Mouse (Mus musculus) spleen, postnatal 36 days (tissue): ENCODE measurements around the gene Terf2.

Source experiments
- DNase-seq, 2 experiments: peaks; one replicate each; pipeline ENCODE4 v3.0.0; 2022; ENCODE audit warnings: low spot score in 2 of 2, mixed read lengths in 1 of 2

The Terf2 gene

DNA sequence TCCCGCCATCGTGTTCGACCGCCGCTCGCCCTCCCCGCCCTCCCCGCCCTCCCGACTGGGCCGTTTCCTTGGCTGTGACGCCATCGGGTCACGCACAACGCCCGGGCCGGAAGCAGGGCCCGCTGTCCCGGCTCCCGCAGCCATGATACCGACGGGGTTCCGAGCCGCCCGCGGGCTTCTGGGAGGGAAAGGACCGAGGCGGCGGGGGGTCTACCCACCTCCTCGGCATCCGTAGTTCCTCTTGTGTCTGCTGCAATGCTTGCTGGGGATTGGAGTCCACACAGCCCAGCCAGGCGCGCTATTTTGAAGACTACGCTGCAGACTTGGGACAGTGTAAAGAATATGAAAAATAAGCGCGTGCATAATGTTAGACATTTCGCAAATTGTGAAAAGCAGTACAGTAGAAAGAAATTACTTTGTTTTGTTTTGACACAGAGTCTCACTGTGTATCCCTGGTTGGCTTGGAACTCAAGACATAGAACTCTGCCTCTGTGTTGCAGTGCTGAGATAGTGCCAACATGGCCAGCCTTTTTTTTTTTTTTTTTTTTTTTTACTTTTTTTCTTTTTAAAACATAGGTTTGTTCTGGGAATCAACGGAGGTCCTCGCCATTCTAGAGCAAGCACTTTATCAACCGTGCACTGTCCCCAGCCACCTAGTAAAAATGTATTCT, at the start of gene Terf2:
Gene Terf2 (minus strand): TSS at position 182 of the 671 bp plus-strand sequence.
- DNase-seq, result peak; percentile 92 to 93

DNA sequence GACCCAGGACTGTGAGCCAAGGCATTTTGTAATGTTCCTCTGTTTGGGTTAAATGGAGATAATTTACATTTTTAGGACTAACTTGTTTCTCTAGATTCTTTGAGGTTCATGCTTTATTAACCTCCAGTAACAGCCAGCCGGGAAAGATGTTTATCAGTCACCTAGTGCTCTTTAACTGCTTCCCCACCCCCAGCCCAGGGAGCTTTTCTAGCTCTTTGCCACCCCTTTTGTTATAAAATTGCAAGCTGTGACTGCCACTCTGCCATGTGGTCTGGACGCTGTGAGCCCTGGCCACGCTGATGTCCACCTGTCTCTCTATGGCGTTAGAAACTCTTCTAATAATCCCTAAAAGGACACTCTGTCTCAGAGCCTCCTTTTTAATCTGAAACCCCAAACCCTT, 47.2 kb upstream of the Terf2 start:
- no peak for DNase-seq

DNA sequence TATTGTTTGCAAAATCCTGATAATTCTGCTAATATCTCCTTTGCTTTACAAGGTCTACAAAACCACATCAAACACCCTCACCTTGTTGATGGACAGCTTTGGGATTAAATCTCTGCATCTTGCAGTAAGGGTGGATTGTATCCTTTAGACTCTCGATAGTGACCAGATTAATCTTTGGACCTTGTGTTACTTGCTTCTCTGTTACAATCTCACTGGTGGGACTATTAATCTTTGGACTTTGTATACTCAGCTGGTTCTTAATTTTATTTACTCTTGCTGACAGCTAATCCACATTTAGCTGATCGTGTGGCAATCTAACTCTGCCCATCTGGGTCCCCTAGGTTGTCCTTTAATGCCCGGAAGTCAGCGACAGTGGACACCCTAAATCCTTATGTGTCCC, 46.2 kb upstream of the Terf2 start:
- DNase-seq, result no peak

DNA sequence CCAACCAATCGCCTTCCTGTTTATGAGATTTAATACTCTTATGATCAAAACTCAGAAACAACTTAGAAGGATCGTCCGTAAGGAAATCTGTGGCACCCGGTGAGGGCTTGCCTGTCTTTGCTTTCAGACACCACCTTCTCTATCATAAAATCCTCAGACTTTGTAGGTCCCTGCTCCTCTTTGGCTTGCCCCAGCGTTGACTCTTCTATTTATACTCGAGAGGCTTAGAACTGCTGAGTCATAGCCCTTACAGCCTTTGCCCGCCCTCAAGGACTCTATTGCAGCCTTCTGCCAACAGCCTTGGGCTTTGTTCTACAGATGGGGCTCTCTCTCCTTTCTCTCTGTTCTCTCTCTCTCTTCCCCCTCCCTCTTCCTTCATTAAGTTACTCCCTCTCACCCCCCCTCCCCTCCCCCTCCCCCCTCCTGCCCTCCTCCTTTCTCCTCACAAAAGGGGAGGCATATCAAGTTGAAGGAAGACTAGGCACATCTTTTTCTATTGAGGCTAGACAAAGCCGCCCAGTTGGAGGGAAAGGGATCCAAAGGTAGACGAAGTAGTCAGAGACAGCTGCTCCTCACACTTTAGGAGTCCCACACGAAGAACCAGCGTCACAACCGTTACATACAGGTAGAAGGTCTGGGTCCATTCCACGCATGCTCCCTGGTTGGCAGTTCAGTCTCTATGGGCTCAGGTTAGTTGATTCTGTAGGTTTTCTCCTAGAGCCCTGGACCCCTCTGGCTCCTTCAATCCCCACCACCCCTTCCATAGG, 43.5 kb upstream of the Terf2 start:
- DNase-seq, result peak in 1 of 2 experiments; percentile 21

DNA sequence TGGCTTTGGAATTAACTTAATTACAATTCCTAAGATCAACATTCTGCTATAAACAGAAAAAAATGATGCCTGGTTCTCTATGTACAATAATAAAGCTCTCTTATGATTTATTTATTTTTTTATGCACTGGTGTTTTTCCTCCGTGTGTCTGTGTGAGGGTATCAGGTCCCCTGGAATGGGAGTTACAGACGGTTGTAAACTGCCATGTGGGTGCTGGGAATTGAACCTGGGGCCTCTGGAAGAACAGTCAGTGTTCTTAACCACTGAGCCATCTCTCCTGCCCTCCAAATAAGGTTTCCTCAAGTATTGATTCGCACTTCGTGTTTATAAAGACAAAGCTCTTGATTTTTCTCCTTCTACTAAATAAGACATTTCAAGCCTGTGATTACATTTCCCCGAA, 42.0 kb upstream of the Terf2 start:
- no peak for DNase-seq

DNA sequence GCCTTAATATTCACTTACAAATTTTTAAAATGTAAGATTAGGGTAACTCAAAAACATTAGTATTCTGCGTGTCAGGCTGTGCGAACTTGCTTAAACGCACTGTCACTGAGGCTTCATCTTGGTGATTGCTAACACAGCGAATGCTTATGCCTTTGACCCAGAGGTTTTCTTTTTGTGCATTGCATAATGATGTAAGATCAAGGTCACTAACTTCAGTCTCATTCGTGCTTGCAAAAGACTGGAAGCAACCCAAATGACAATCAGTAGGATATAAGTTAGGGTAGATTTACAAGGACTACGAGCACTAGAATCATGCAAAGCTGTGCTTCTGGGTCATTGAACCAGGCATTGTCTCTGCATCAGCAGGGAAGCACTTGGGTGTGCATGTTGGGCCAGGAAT, 41.2 kb upstream of the Terf2 start:
- DNase-seq, result no peak

DNA sequence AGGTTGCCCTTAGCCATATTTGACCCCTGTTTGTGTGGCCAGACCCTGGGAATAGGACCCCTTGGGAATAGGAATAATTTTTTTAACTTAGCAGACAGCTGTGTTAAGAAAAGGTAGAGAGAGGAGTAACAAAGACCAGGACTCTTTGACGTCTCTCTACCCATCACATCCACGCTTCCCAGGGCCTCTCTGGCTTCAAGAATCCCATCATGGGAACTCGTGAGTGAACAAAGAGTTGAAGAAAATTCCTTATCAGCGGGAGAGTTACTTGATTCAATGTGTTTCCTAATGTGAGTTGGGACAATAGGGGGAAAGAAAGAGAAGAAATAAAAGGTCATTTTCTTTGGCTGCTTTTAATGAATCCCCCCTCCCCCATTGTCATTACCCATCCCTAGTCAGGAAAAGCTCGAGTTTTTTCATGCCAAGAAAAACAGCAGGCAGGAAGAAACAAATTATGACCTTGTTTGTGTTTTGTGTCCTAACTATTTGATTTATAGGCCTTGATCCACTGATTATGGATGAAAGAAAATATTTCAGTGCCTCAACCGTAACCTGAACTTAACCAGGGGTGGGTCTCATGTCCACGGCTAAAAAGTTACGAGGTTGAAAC, 39.8 kb upstream of the Terf2 start:
- DNase-seq, result no peak

DNA sequence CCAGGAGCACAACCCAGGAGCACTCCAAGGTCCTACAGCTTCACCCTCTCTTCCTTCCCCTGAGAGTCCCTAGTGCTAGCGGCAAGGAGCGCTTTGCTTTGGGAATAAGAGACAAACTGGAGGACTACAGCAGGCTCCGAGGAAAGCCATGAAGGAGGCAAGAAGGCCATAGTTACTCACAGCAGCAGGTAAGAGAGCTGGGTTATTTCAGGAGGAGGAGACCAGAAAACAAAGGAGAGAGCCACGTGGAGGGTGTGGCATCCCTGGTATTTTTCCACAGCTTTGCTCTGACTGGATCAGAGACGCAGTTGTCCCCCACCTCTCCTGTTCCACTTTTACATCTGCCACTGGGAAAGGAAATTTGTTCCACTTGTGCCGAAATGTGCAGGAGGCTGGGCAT, 37.5 kb upstream of the Terf2 start:
- DNase-seq, result no peak

DNA sequence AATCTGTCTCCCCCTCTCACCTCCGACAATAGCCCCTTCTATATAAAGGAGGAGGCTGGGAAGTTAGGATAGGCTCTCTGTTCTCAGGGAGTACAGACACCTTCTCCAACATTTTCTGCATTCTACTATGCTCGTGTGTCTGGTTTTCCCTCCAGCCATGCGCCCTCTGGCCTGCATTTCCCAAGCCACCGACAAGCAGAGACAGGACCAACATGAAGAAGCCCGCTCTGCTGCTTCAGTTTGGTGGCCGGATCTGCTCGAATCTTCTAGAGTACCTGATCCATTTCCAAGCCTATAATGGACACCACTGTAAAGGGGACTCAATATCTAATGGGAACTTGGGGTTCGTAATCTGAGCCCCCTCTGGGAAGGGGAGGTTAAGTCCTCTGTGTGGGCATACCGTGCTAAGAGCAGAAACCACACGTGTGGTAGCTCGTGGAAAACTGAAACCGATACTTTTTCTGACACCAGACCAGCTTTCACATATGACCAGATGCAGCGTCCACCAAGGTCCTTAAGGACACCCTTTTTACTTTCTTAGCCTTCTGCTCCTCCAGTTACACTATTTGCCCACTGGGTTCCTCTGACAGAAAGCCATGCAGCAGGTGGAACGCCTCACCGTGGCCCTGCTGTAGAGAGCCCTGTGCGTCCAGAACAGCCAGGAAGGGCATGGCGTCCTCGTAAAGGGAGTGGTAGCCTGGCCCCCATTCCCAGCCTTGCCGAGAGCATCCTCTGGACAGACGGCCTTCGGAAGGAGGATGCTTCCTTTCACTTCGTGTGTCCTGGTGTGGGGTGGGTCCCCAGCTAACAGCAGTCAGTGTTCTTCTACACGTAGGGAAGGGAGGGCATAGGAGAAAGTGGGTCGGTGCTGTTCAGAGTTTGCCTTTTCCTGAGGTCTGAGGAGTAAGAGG, 36.5 kb upstream of the Terf2 start:
- no peak for DNase-seq

DNA sequence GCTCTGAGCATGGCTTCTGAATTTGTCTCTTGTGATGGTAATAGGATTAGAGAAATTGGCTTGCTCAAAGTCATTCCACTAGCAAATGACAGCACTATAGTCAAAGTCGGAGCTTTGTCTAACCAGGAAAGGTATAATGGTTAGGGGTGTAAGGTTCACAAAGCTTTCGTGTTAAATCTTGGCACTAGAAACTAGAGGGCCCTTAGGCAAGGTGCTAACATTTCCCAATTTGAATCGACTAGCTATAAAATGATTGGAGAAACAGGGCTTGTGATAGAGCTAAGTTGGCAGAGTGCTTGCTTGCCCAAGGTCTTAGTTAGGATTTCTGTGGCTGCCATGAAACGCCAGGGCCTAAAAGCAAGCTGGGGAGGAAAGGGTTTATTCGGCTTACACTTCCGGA, 33.7 kb upstream of the Terf2 start:
- no peak for DNase-seq

DNA sequence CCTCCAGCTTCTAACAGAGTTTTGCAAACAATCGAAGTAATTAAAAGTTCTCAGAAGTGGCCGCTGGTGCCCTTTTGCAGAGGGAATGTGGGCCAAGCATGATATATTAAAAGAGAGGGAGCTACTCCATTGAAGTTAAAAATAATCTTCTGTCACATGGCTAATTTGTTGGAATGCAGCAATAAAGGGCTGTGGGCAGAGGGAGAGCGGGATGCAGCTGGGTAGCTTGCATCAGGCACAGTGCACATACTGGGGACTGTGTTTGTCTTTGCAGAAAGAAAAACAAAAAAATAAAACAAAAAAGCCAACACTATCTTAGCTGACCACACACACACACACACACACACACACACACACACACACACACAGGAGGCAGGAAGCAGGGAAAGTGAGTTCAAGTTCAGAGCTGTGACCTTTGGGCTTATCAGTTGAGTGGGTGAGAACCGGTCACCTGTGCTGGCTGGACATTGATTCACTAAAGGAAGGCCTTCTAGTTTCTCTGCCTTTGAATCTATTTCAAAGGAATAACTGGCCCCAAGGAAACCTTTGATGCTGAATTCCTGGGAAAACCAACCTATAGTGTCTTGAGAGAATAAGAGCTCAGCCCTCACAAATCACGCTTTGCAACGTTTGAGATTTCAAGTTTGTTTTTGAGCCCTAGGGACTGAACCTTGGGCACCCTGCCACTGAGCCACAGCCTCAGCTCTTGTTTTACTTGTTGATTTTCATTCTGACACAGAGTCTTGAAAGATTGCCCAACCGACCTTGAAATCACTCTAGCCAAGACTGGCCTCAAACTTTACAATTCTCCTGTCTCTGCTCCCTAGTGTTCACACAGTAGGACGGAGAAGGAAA, 33.1 kb upstream of the Terf2 start:
- no peak for DNase-seq

DNA sequence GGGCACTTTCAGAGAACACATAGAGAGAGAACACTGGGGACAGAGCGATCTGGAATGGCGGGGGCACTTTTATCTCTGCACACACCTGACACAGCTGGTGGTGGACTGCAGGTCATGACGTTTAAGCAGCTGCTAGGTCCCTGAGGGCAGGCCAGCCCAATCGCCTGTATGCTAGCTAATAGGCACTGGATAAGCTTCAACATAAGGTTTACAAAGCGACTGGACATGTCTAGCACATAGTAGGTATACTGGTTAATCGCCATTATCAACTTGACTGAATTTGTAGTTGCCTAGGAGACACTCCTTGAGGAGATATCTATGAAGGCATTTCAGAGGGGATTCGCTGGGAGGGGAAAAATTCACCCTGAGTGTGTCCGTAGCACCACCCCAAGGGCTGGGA, 28.0 kb upstream of the Terf2 start:
- DNase-seq, result no peak

DNA sequence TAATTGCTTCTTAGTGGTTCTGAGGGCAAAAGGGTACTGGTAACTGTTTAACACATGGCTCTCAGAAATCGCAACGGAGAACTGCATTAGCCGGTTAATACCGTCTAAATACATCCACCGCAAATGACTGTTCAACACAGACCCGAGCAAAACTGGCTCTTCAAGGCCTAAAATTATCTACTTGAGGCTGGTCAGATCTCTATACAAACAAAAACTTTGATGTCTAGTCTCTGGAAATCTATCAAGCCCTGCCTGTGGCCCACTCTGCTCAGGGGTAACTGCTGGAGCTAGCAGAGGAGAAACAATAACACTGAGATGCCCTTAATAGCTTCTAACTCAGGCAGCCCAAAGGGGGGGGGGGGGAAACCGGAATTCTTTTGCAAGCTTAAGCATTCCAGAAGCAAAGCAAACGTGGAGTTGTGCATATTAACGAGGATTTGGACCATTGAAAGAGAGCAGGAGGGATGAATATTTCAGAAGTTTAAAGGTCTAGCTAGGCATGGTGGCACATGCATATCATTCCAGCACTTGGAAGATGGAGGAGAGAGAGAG, 26.8 kb upstream of the Terf2 start:
- DNase-seq, result no peak

DNA sequence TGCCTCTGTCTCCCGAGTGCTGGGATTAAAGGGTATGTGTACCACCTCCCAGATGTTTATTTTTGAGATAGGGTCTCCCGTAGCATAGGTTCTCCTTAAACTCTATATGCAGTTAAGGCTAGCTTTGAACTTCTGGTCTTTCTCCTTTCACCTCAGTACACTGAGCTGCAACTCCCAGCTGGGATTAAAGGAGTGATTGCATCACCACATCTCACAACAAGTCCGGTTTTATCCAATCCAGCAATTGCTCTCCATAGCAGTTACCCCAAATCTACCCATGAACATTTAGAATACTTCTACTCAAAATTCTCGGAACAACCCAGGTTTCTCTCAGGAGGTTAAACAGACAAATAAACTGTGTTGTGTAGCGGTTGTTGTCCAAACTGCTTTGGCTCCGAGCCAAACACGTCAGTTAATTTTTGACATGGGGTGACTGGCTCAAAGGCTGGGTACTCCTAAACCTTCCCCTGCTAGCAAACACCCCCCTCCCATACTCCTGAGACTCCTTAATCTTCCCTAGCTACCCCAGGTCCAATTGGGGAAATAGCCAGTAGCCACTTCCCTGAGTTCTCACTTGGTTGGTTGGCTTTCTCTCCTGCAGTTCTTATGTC, 25.4 kb upstream of the Terf2 start:
- no peak for DNase-seq

DNA sequence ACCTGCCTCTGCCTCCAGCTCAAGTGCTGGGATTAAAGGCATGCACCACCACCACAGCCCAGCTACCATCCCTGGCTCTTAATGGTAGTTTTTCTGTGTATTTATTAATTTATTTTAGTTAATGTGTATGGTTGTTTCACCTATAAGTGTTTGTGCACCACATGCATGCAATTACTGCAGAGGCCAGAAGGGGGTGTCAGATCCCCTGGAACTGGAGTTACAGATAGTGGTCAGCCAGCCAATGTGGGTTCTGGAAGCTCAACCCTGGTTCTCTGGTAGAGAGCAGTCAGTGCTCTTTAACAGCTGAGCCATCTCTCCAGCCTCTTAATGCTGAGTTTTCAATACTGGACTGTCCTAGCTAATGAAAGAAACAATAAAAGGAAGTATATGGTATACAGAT, 24.5 kb upstream of the Terf2 start:
- no peak for DNase-seq

DNA sequence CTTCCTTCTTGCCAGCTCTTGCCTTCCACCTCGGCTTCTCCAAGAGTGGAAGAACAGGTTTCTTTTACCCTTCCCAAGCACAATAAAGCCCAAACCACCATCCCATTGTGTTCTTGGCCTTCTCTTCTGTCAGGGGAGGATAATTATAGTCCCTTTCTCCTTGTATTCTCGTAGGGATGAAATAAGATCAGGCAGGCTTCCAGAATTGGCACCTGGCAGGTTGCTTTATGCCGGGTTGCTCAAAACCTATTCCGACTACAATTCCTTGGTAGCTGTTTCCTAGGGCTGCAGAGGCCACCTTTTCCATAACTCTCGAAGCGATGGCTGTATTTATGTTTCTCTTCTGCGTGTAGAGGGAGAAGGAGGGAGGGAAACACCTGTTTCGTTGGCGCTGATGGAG, 23.1 kb upstream of the Terf2 start:
- DNase-seq, result no peak

DNA sequence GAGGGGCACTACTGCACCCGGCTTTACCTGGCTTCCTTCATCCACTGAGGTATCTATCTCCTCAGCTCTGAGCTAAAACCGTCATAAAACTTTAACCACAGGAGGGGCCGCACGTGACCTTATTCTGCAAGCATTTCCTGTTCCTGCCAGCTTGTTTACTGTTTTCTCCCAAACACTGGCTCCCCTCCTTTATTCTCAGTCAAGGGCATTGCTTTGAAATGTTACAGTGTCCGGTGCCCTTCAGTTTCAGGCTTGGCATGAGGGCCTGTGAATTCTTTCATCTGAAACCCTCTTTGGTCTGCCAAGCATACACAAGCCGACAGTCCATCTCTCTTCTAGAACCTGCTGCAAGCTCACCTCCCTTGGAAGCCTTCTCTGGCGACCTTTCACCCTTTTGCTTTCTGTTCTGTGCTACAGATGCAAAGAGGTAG, 22.5 kb upstream of the Terf2 start:
- DNase-seq, result no peak

DNA sequence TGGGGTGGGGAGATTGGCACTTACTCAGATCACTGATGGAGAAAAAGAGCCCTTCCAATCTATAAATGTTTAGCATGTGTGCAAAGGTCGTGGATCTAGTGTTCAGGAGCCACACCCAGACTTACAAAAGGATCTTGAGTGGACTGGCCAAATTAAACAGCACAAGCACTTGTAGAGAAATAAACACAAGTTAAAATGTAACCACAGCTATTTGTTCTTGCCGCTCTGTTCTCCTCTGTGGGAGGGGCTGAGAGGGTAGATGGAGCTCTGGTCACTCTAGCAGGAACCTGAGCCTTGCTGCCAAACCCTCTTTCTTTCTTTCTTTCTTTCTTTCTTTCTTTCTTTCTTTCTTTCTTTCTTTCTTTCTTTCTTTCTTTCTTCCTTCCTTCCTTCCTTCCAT, 20.7 kb upstream of the Terf2 start:
- DNase-seq, result no peak

DNA sequence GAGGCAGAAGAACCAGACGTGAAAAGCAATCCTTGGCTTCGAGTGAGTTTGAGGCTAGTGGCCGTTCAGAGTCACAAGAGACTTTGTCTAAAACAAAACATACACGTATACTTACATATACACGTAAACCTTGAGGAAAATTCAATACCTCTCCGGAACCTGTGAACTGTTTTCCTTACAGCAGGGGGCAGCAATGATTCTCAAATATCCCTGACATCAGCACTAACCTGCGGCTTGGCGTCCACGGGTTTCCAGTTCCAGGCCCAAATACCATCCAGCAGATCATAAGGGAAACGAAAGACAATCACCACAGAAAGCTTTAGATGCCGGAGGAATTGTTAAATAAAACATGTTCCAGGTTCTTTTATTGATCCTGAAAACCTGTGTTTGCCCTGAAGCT, 19.7 kb upstream of the Terf2 start:
- peak; percentile 55 to 66 for DNase-seq

DNA sequence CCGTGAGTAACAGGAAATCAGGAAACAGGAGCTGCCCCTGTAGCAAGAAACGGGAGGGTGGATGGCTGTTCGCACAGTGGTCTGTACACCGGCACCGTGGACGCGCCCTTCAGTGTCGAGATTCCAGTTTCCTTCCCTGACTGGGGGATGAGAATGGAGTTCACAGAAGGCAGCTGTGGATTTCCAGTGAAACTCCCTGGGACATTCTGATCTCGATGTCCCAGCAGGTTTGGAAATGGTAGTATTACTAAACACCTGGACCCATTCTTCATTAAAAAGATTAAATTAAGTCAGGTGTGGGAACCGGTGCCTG, 18.6 kb upstream of the Terf2 start:
- DNase-seq, result no peak
